Mouse (Mus musculus) adrenal gland, adult 18-20 months (tissue): ENCODE results near the gene Nt5c3. TPM values are rescaled to one million over a fixed set of nuclear protein-coding genes. Genes with fewer than 3 reads are reported as not detected.

ENCODE experiments used
- DNase-seq, 2 experiments: peaks; one replicate each; pipeline ENCODE4 v3.0.0; 2021 to 2022; ENCODE audit warnings: low spot score in 2 of 2
- long read RNA-seq, 2 experiments: library from polyadenylated mRNA; stranded (forward); transcript quantifications; one replicate each; pipeline ENCODE4 v2.0.0; 2021
- total RNA-seq, 2 experiments: library from RNA; stranded (reverse); gene quantifications; 1 replicate in 1 of 2; 2 replicates in 1 of 2; pipeline ENCODE4 v1.2.3; 2021

Nt5c3 gene
- 10 to 100 TPM; 19.7 to 23.3 TPM for total RNA-seq
- long read RNA-seq, experiment 1, transcript Nt5c3-201 (9 exons, 1,676 nt): major isoform, 10 of 14 reads
- long read RNA-seq, experiment 1, partial matches to known transcripts: 0 of 14 reads
- long read RNA-seq, experiment 1, other reads (novel, unspliced or antisense): 1 of 14 reads
- long read RNA-seq, experiment 2, transcript Nt5c3-208 (10 exons, 1,067 nt): minor isoform, 9 of 69 reads
- long read RNA-seq, experiment 2, transcript Nt5c3-201 (9 exons, 1,676 nt): major isoform, 56 of 69 reads
- long read RNA-seq, experiment 2, partial matches to known transcripts: 0 of 69 reads
- long read RNA-seq, experiment 2, other reads (novel, unspliced or antisense): 3 of 69 reads

GRCm38 (mm10) chr6:56923726-56924707, at the start of gene Nt5c3, which contains the start of gene Vmn1r4:
Gene Nt5c3, minus strand, starts transcription at chr6:56923932.
Gene Vmn1r4, plus strand, starts transcription at chr6:56924015.
- DNase-seq: peak; percentile 90 to 93

DNA sequence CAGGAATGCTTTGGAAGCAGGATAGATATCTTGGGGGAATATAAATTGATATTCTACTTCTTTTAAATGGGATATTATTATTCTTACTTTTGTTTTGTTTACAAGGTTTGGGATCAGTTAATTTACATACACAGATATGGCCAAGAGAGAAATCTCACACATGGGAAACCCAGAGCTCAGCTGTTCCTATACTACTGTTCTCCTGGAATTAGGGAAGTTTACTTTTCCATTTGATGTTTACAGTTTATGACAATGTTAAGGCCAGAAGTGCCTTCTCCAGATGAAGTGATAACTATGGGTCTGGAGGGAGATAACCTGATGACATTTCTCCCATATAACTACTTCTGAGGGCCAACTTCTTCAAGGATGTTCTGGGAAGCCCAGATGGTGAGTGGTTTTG, 46.2 kb upstream of the Nt5c3 start, which contains the start of gene Vmn1r5:
Gene Vmn1r5 (plus strand): TSS at position 301 of the 400 bp plus-strand sequence.
- no peak for DNase-seq

- DNase-seq: no peak
These were observed 32.7 kb upstream of the Nt5c3 start for GRCm38 (mm10) chr6:56956436-56956835.

DNA sequence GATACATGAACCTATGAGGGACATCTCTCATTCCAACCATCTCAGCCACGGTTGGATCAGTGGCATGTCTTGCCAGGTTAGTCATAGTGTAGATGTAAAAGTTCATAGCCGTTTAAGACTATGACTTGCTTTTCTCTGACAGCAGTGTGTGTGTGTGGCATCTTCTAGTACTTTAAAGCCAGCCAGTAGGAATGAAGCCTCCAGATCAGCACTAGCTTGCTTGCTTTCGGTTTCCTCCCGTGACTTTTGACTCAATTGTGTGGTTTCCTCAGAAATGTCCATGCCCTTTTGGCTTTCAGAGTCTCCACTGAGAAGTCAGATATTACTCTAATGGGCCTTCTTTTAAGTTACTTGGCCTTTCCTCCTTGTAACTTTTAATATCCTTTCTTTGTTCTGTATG, 10.6 kb upstream of the Nt5c3 start:
- DNase-seq: no peak

GRCm38 (mm10) chr6:56932464-56932863, 8.7 kb upstream of the Nt5c3 start:
- DNase-seq: no peak

DNA sequence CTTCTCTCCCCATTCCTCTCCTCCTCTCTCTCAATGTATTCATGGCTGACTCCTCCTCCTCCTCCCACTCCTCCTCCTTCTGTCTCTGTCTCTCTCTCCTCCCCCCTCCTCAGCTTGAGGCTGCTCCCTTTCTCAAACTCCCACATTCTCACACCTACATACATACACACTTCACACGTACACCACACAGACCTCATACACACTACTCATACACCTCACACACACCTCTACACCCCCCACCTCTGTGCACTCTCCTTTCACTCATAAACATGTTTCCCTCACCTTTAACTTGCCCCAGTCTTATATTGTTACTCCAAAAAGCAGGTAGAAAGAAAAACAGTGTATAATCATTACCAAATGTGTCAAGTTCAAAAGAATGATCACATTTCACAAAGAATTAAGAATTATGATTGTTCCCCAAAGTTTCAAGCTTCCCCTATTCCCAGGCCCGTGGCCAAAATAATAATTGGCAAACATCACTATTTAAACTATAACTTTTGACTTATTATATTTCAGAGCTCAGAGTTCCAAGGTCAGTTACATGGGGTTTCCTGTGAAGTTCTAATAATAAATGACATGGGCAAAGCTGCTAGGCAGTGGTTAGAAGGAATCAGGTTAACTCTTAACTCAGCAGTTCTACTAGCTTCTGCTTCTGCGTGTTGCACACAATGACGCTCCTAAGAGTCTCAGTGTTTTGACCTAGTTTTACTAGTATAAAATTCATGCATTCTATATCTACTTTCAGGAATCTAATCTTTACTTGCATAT, 8.1 kb upstream of the Nt5c3 start:
- no peak for DNase-seq

GRCm38 (mm10) chr6:56923331-56923725, 404 bp downstream of the Nt5c3 start:
- no peak for DNase-seq

DNA sequence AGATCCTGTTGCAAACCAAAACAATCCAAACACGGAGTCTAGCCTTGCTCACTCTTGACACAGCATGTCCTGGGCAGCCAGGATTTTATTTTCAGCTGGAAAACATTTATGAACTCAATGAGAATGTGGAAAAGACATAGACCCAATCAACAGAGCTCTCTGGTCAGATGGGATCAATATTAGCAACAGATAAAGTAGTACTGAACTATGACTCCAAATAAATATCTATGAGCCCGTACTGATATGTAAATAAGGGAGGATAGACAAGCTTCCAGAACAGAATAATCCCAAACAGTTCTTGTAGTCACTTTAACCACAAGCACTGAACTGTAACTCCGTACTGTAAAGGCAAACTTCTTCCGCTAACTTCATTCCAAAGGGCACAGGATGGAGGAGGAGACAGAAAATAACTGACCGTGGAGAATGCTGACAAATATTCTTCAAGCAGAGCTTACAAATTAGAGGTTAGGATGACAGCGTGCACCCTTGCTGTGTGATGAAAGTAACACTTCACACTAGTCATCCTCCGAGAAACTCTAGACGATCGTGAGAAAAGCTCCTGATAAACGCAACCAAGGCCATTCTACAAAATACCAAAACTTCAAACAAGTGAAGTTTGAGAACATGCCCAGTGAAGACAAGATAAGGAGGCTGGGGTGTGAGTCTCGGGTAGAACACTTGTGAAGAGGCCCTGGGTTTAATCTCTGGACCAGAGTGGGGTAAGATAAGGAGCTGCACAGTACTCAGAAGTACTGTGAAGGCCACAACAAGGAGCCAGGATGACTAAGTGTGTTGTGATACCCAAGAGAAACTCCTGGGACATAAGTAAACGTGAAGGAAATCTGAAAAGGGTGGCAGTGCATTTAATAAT, 3.3 kb downstream of the Nt5c3 start:
- no peak for DNase-seq

- no peak for DNase-seq
These were observed 4.2 kb downstream of the Nt5c3 start for GRCm38 (mm10) chr6:56919330-56920044.

GRCm38 (mm10) chr6:56917578-56918368, 6.0 kb downstream of the Nt5c3 start:
- no peak for DNase-seq

DNA sequence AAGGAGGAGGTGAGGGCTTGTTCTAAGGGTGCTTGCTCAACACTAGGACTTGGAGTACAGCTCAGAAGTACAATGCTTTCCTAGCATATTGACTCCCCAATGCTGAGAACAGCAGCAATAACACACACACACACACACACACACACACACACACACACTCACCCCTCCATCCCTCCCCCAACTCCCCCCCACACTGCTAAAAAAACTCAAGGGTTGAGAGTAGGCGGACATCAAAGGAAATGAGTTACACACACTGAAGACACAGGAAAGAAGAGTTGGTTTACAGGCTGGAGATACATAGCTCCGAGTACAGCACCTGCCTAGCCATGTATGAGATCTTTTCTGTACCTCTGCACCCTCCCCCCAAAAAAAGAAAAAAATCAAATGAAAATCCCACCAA, 7.5 kb downstream of the Nt5c3 start:
- DNase-seq: no peak

- DNase-seq: no peak
These were observed 10.5 kb downstream of the Nt5c3 start for GRCm38 (mm10) chr6:56913092-56913858.

- DNase-seq: no peak
These were observed 12.8 kb downstream of the Nt5c3 start for GRCm38 (mm10) chr6:56910910-56911309.

DNA sequence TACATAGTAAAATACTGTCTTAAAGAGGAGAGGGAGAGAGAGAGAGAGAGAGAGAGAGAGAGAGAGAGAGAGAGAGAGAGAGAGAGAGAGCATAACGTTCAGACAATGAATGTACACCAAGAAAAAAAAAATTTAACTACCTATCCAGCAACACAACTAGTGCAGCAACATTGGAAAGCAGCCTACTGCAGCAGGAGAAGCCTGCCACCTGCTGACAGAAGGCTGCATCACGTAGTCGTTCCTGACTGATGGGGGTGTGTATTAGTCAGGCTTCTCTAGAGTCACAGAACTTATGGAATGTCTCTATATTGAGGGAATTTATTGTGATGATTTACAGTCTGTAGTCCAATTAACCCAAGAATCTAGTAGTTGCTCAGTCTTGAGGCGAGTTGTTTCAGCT, 14.8 kb downstream of the Nt5c3 start:
- peak; percentile 47 to 62 for DNase-seq

DNA sequence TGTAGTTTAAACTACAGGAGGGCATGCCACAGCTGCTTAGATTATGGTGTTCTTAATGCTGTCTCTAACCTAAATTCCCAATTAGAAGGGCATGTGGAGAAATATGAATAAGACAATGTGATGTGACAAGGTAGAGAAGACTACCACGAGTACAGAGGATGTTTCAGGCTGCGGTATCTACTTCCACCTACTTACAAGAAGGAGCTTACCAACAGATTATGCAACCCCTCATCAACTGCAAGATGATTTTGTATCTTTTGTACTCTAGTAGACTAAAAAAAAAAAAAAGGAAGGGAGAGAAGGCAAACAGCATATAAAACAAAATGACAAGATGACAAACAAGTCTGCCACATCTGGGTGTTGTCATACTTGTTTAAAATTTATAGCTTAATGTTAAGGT, 15.3 kb downstream of the Nt5c3 start:
- no peak for DNase-seq

DNA sequence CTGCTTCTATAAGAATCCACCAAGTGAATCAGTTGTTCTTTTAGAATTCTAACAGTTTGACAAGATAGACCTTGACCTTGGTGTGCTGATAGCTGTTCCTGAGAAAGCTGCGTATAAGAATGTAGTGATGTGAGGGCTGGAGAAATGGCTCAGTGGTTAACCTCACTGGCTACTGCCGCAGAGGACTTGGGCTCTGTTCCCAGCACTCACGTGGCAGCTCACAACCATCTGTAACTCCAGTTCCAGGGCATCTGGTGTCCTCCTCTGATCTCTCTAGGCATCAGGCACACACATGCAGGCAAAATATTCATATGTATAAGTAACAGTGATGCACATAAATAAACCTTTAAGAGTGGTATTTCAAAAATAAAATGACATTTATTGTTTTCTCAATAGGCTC, 15.8 kb downstream of the Nt5c3 start:
- no peak for DNase-seq

GRCm38 (mm10) chr6:56906121-56906846, 17.4 kb downstream of the Nt5c3 start:
- no peak for DNase-seq
